In genomic region chr3:58608506-58608905, GRCm38 (mm10) we compare ENCODE assay signal across 33 mouse cellular contexts. TPM values are rescaled to one million over a fixed set of nuclear protein-coding genes. Genes with fewer than 3 reads are reported as not detected.
DNase-seq lines count a peak whose midpoint lies in the region; ATAC-seq lines count a peak whose summit lies in the region.
"Had no signal": no experiment of that assay in that cellular context is flagged by ENCODE, and none has a peak within 500 bp of the region (broad histone marks: within the 10 kb centered on the region; RNA-seq: fewer than 3 reads in every experiment).

No protein-coding gene starts in this region.

- no peak overlapping the region for H3K4me2 ChIP-seq in hindbrain, embryonic 12.5 days (replicated peaks)
- no peak overlapping the region for H3K4me2 ChIP-seq in hindbrain, embryonic 16.5 days (ENCODE audit: low read length)
- H3K4me2 ChIP-seq: embryonic facial prominence, embryonic 13.5 days; forebrain, embryonic 13.5 days; heart, embryonic 11.5 days; hindbrain, embryonic 13.5 days had no signal

- H3K9me3 ChIP-seq in hindbrain, embryonic 12.5 days (replicated peaks): peaks cover 10% of the 10 kb centered on the region; the same call in 1 of the 2 replicates
- H3K9me3 ChIP-seq in hindbrain, embryonic 16.5 days (ENCODE audit: control insufficient read depth, low read length): peaks cover 2% of the 10 kb centered on the region; the same call in 1 of the 2 replicates
- peaks cover 3% of the 10 kb centered on the region; the same call in 1 of the 2 replicates for H3K9me3 ChIP-seq in midbrain, embryonic 10.5 days (replicated peaks)
- H3K9me3 ChIP-seq: embryonic facial prominence, embryonic 10.5 days; forebrain, embryonic 10.5 days; hindbrain, embryonic 13.5 days had no signal

- DNase-seq in embryo, embryonic 10 days (ENCODE audit: low spot score): peak; percentile 15
- DNase-seq in embryo, embryonic 9.5 days (ENCODE audit: extremely low spot score): no peak
- DNase-seq in embryo, embryonic 11 days: peak; percentile 17
- DNase-seq in large intestine, adult 2 months (ENCODE audit: low read depth, low spot score): peak; percentile 13
- no peak for DNase-seq in midbrain, embryonic 10.5 days (ENCODE audit: low spot score)
- DNase-seq: adrenal gland, postnatal 10 days; adrenal gland, postnatal 36 days; cerebellum, adult 18-20 months; cerebellum, adult 9-11 months; cerebellum, postnatal 25 days; gastrocnemius, postnatal 10 days; gastrocnemius, postnatal 36 days; heart, adult 11 months; kidney, adult 2 months had no signal

- no peak overlapping the region for H3K27ac ChIP-seq in hindbrain, embryonic 12.5 days
- H3K27ac ChIP-seq in hindbrain, embryonic 16.5 days (ENCODE audit: low read depth, low read length): no peak overlapping the region
- no peak overlapping the region for H3K27ac ChIP-seq in midbrain, embryonic 10.5 days (replicated peaks)
- H3K27ac ChIP-seq: embryonic facial prominence, embryonic 10.5 days; embryonic facial prominence, embryonic 13.5 days; forebrain, embryonic 10.5 days; forebrain, embryonic 13.5 days; hindbrain, embryonic 13.5 days had no signal

- WGBS in hindbrain, embryonic 12.5 days: 34% methylated on average over 4 of the region's 4 CpGs
- WGBS in hindbrain, embryonic 16.5 days: 15% methylated on average over 4 of the region's 4 CpGs
- 31% methylated on average over 4 of the region's 4 CpGs for WGBS in large intestine, adult 2 months
- 81% methylated on average over 4 of the region's 4 CpGs for WGBS in midbrain, embryonic 10.5 days

- H3K4me1 ChIP-seq in hindbrain, embryonic 12.5 days: no peaks in the 10 kb centered on the region
- no peaks in the 10 kb centered on the region for H3K4me1 ChIP-seq in hindbrain, embryonic 16.5 days (ENCODE audit: control insufficient read depth, insufficient read depth, low read depth, low read length)
- no peaks in the 10 kb centered on the region; the same call in 1 of the 2 replicates for H3K4me1 ChIP-seq in midbrain, embryonic 10.5 days
- H3K4me1 ChIP-seq: embryonic facial prominence, embryonic 10.5 days; embryonic facial prominence, embryonic 13.5 days; forebrain, embryonic 10.5 days; forebrain, embryonic 13.5 days; hindbrain, embryonic 13.5 days had no signal

- no peaks in the 10 kb centered on the region for H3K27me3 ChIP-seq in hindbrain, embryonic 12.5 days
- H3K27me3 ChIP-seq in hindbrain, embryonic 16.5 days (replicated peaks; ENCODE audit: control insufficient read depth, insufficient read depth, low read length): no peaks in the 10 kb centered on the region
- H3K27me3 ChIP-seq in midbrain, embryonic 10.5 days (ENCODE audit: low read depth, poor library complexity, severe bottlenecking): no peaks in the 10 kb centered on the region
- H3K27me3 ChIP-seq: embryonic facial prominence, embryonic 13.5 days; forebrain, embryonic 13.5 days; hindbrain, embryonic 13.5 days had no signal

- H3K36me3 ChIP-seq in hindbrain, embryonic 12.5 days: no peaks in the 10 kb centered on the region
- H3K36me3 ChIP-seq in hindbrain, embryonic 16.5 days (ENCODE audit: control insufficient read depth, insufficient read depth, low read length): no peaks in the 10 kb centered on the region
- H3K36me3 ChIP-seq in midbrain, embryonic 10.5 days: no peaks in the 10 kb centered on the region
- H3K36me3 ChIP-seq: embryonic facial prominence, embryonic 10.5 days; embryonic facial prominence, embryonic 13.5 days; forebrain, embryonic 10.5 days; hindbrain, embryonic 13.5 days had no signal

- peak; percentile 43; the same call in 1 of the 2 replicates for ATAC-seq in hindbrain, embryonic 12.5 days (ENCODE audit: low FRiP score)
- no peak for ATAC-seq in hindbrain, embryonic 16.5 days
- ATAC-seq in megakaryocyte progenitor cell, adult 5-6 weeks (replicated peaks; ENCODE audit: poor library complexity): no peak
- ATAC-seq: activated CD4-positive, CD25-positive, alpha-beta regulatory T cell, adult 4 months; forebrain, embryonic 13.5 days; forebrain, embryonic 16.5 days; intestine, postnatal 0 days had no signal

- H3K9ac ChIP-seq in hindbrain, embryonic 12.5 days: no peak overlapping the region
- no peak overlapping the region for H3K9ac ChIP-seq in hindbrain, embryonic 16.5 days (ENCODE audit: low read depth, low read length)
- H3K9ac ChIP-seq: embryonic facial prominence, embryonic 13.5 days; forebrain, embryonic 13.5 days; hindbrain, embryonic 13.5 days had no signal

- H3K4me3 ChIP-seq in hindbrain, embryonic 12.5 days: no peak overlapping the region
- H3K4me3 ChIP-seq in hindbrain, embryonic 16.5 days (ENCODE audit: low read length): no peak overlapping the region
- H3K4me3 ChIP-seq in midbrain, embryonic 10.5 days: no peak overlapping the region
- H3K4me3 ChIP-seq: embryonic facial prominence, embryonic 10.5 days; embryonic facial prominence, embryonic 13.5 days; erythroblast, embryonic 14.5 days; forebrain, embryonic 10.5 days; forebrain, embryonic 13.5 days; hindbrain, embryonic 13.5 days had no signal

RNA-seq across cellular contexts. Expression of gene Erich6, which starts 28.5 kb away (rescaled TPM):
- 0.10 and 0.15 TPM in 2 replicates for polyA plus RNA-seq in hindbrain, embryonic 12.5 days (2016; fragmentation: Nextera tagmentation; extraction: Ambion mirVana)
- 0.15 and 0.31 TPM in 2 replicates for polyA plus RNA-seq in hindbrain, embryonic 16.5 days (2015; fragmentation: Nextera tagmentation; extraction: Ambion mirVana)
- not detected in 2 replicates for polyA plus RNA-seq in large intestine, adult 2 months (2012; rRNA removed)
- polyA plus RNA-seq in midbrain, embryonic 10.5 days (2016; fragmentation: Nextera tagmentation; extraction: Ambion mirVana): 0.05 TPM in 1 of 2 replicates, not detected in the other
- 0.20 TPM in 1 of 2 replicates, not detected in the other for total RNA-seq in megakaryocyte progenitor cell, adult 5-6 weeks (2015)
- total RNA-seq in megakaryocyte progenitor cell, adult 5-6 weeks (2017): not detected in 2 replicates
- total RNA-seq: common myeloid progenitor, adult 5-6 weeks; ES-E14; gastrocnemius, adult 18-20 months; gastrocnemius, postnatal 36 days; heart, adult 8-10 months; heart, postnatal 25 days had no signal
- polyA plus RNA-seq: activated CD4-positive, CD25-positive, alpha-beta regulatory T cell, adult 4 months; embryonic facial prominence, embryonic 10.5 days; erythroblast, embryonic 14.5 days; forebrain, embryonic 10.5 days; forebrain, embryonic 16.5 days; heart, postnatal 0 days; intestine, postnatal 0 days had no signal

RNA-seq across cellular contexts. Expression of gene Selenot, which starts 32.1 kb away (rescaled TPM):
- polyA plus RNA-seq in hindbrain, embryonic 12.5 days (2016; fragmentation: Nextera tagmentation; extraction: Ambion mirVana): 21.3 and 21.8 TPM in 2 replicates
- 25.7 and 27.4 TPM in 2 replicates for polyA plus RNA-seq in hindbrain, embryonic 16.5 days (2015; fragmentation: Nextera tagmentation; extraction: Ambion mirVana)
- 49.8 and 55.4 TPM in 2 replicates for polyA plus RNA-seq in large intestine, adult 2 months (2012; rRNA removed)
- polyA plus RNA-seq in midbrain, embryonic 10.5 days (2016; fragmentation: Nextera tagmentation; extraction: Ambion mirVana): 16.5 and 17.1 TPM in 2 replicates
- 138 and 142 TPM in 2 replicates for total RNA-seq in megakaryocyte progenitor cell, adult 5-6 weeks (2015)
- 176 and 180 TPM in 2 replicates for total RNA-seq in megakaryocyte progenitor cell, adult 5-6 weeks (2017)

Comparison
In these comparisons a context has a peak if more than half of its experiments do, and no peak if none do; other contexts are left out.
1. DNase-seq: peak in embryo, embryonic 10 days (single experiment), embryo, embryonic 11 days (single experiment) and large intestine, adult 2 months (single experiment); none in embryo, embryonic 9.5 days (single experiment) and midbrain, embryonic 10.5 days (single experiment).